Mouse (Mus musculus) megakaryocyte-erythroid progenitor cell, adult 5 weeks (primary cell): Measurements from ENCODE around the gene Fbxo17. TPM values are rescaled to one million over a fixed set of nuclear protein-coding genes. Genes with fewer than 3 reads are reported as not detected.

ENCODE experiments used
- polyA plus RNA-seq: library from polyadenylated mRNA; stranded (reverse); fragments of >175 nt; gene quantifications from 2 replicates; pipeline ENCODE4 v1.2.3, GENCODE M21; 2012

Gene Fbxo17
- polyA plus RNA-seq = 1.5 and 2.0 TPM in 2 replicates

DNA sequence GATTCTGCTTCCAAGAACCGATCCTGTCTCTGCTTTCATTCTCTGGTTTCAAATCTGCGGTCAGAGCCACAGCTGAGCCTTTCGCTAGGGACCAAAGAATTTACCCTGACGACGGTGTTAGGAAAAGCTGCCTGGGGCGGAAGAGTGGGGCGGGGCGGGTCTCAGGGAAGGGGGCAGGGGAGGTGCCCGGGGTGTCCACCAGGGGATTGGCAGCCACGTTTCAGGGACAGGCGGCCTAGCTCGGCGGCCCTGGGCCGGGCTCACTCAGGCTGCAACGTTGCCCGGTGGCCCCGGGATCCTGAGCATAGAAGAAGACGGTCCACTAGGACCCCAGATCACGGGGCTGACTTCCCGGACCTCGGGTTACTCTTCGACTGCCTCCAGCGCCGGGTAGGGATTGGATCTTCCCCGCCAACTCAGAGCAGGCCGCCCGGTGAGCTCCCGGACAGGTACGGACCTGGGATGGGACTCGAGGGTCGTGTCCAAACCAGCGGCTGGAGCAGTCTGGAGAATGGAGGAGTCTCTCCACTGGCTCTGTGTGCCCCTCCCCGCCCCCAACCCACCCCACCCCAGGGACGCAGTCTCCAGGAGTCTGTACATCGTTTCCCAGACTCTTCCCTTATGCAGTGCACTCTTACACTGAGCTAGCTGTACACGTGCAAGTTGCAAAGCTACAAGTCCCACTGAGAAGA is at the start of gene Fbxo17:
Fbxo17 (plus strand) TSS at position 215 of the 692 bp plus-strand sequence.

GRCm38 (mm10) chr7:28692545-28693320 is 23.9 kb upstream of the Fbxo17 start, which contains the start of gene Fbxo27:
Gene Fbxo27, plus strand, starts transcription at chr7:28692849.

GRCm38 (mm10) chr7:28741709-28742438 is 25.3 kb downstream of the Fbxo17 start, which contains the start of the genes Mrps12 and Sars2:
Gene Mrps12, minus strand, starts transcription at chr7:28741820.
Gene Sars2, plus strand, starts transcription at chr7:28741992.

GRCm38 (mm10) chr7:28756079-28756478 is 39.5 kb downstream of the Fbxo17 start, which contains the start of gene Ccer2:
Gene Ccer2, plus strand, starts transcription at chr7:28756174.

DNA sequence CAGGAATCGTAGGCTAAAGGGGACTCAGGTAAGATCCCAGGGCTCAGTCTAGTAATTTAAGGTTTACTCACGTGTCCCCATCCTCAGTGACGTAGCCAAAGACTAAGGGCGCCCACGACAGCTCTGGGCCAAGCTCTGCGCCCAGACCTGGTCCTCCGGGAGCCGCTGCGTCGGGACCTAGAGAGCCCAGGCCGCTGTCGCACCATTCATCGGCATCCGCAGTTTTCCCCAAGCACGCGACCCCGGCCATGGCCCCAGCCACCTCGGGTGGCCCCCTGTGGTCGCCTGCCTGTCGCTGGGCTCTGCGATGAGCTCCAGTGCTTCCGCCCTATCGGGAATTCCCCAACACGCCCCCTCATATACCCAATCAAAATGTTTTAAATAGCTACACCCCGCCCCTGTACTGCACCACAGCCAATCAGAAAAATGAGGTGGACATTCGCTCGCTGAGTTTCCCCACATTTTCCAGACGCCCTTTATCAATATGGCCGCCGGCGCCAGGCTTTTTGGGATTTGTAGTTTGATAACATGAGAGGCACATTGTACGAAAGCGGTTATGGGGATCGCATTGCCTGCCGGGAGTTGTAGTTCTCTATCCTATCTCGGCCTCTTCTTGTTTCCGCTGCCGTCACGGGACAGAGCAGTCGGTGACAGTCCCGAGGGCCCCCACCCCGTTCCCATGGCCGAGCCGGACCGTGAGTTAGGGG is 49.7 kb downstream of the Fbxo17 start, which contains the start of gene Sirt2:
Sirt2 (plus strand) TSS at position 563 of the 707 bp plus-strand sequence.

GRCm38 (mm10) chr7:28767462-28767965 is 50.9 kb downstream of the Fbxo17 start, which contains the start of gene Nfkbib:
Gene Nfkbib, minus strand, starts transcription at chr7:28767512.

Other genes with a start within 250 kb of the Fbxo17 start
- gene Ifnl2, start 206.3 kb upstream of the Fbxo17 start, polyA plus RNA-seq = not detected in 2 replicates
- gene Ifnl3, start 194.0 kb upstream of the Fbxo17 start, polyA plus RNA-seq = not detected in 2 replicates
- gene Sycn, start 175.9 kb upstream of the Fbxo17 start, polyA plus RNA-seq = not detected in 2 replicates
- 5.8 and 5.9 TPM in 2 replicates for gene Nccrp1, start 169.6 kb upstream of the Fbxo17 start, polyA plus RNA-seq
- gene Samd4b, start 118.7 kb upstream of the Fbxo17 start, polyA plus RNA-seq = 92.1 and 106 TPM in 2 replicates
- gene Pak4, start 118.6 kb upstream of the Fbxo17 start, polyA plus RNA-seq = 41.7 and 46.1 TPM in 2 replicates
- not detected in 2 replicates for gene Acp7, start 85.5 kb upstream of the Fbxo17 start, polyA plus RNA-seq
- 0.17 and 0.21 TPM in 2 replicates for gene Fbxo27, start 24.0 kb upstream of the Fbxo17 start, polyA plus RNA-seq
- 279 and 329 TPM in 2 replicates for gene Mrps12, start 25.0 kb downstream of the Fbxo17 start, polyA plus RNA-seq
- gene Sars2, start 25.2 kb downstream of the Fbxo17 start, polyA plus RNA-seq = 46.8 and 59.0 TPM in 2 replicates
- gene Ccer2, start 39.4 kb downstream of the Fbxo17 start, polyA plus RNA-seq = not detected in 2 replicates
- 169 and 196 TPM in 2 replicates for gene Sirt2, start 49.9 kb downstream of the Fbxo17 start, polyA plus RNA-seq
- 199 and 221 TPM in 2 replicates for gene Nfkbib, start 50.7 kb downstream of the Fbxo17 start, polyA plus RNA-seq
- gene Rinl, start 72.2 kb downstream of the Fbxo17 start, polyA plus RNA-seq = 81.2 and 117 TPM in 2 replicates
- 401 and 425 TPM in 2 replicates for gene Hnrnpl, start 91.7 kb downstream of the Fbxo17 start, polyA plus RNA-seq
- 29.7 and 33.0 TPM in 2 replicates for gene Ech1, start 108.4 kb downstream of the Fbxo17 start, polyA plus RNA-seq
- 1.2 and 3.4 TPM in 2 replicates for gene Lgals4, start 117.0 kb downstream of the Fbxo17 start, polyA plus RNA-seq
- 0.29 and 0.53 TPM in 2 replicates for gene Lgals7, start 147.0 kb downstream of the Fbxo17 start, polyA plus RNA-seq
- gene Capn12, start 164.6 kb downstream of the Fbxo17 start, polyA plus RNA-seq = not detected in 2 replicates
- gene Actn4, start 245.5 kb downstream of the Fbxo17 start, polyA plus RNA-seq = 339 and 350 TPM in 2 replicates